Mouse (Mus musculus) erythroblast, embryonic 14.5 days (primary cell): Measurements from ENCODE around the gene Fer1l4. TPM values are rescaled to one million over a fixed set of nuclear protein-coding genes. Genes with fewer than 3 reads are reported as not detected.

Experiments used
- H3K27me3 ChIP-seq: 2 replicates; pipeline ENCODE4 v1.6.1; 2012; ENCODE audit warnings: inconsistent platforms; ENCODE audit not compliant: control insufficient read depth
- H3K36me3 ChIP-seq: 2 replicates; pipeline ENCODE4 v1.6.1; 2012; ENCODE audit warnings: mild to moderate bottlenecking, inconsistent platforms; ENCODE audit not compliant: control insufficient read depth
- H3K4me1 ChIP-seq: 2 replicates; pipeline ENCODE4 v1.6.1; 2012; ENCODE audit warnings: inconsistent platforms; ENCODE audit not compliant: control insufficient read depth
- H3K4me3 ChIP-seq: replicated peaks from 2 replicates; pipeline ENCODE3; 2012; ENCODE audit warnings: moderate library complexity, mild to moderate bottlenecking, inconsistent platforms
- H3K9me3 ChIP-seq: 2 replicates; pipeline ENCODE4 v1.6.1; 2012; ENCODE audit warnings: low read length, inconsistent platforms, mixed read lengths; ENCODE audit not compliant: control insufficient read depth
- GATA1 ChIP-seq: IDR thresholded peaks from 2 replicates; pipeline ENCODE4 v1.6.1; 2012; ENCODE audit warnings: low read length, inconsistent platforms, mixed read lengths
- TAL1 ChIP-seq: IDR thresholded peaks from 3 replicates; pipeline ENCODE4 v1.6.1; 2012; ENCODE audit warnings: low read length, inconsistent platforms, mixed read lengths
- polyA plus RNA-seq: library from polyadenylated mRNA; stranded (reverse); fragments of >175 nt; gene quantifications from 2 replicates; pipeline ENCODE4 v1.2.3, GENCODE M21; 2012

The Fer1l4 gene
- polyA plus RNA-seq, 1 experiment = not detected

DNA sequence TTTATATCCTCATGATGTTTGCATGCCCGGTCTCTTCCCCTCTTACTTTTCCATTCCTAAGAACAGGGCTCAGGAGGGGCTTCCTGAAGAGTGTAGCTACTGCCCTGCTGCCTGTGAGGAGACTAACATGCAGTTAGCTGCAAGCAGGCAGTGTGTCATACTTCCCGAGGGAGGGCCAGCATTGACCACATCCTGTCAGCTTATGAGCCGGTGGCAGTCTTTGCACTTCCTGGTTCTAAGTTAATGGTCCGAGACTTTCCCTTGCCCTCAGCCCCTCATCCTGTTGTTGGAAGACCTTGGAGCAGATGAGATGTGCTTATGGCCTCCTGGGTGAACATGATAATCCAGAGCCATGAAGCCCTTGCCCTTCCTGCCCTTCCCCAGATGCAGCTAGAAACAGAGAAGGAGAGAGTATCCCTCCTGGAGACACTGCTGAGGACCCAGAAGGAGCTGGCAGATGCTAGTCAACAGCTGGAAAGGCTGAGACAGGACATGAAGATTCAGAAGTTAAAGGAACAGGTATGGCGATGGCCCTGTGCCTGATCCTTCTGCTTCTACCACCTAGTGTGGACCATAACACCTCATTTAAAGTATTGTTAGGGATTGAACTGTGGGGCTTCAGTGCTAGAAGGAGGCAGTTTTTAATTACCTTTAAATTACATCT is 73.3 kb downstream of the Fer1l4 start:
- no peak overlapping the region for H3K4me3 ChIP-seq
- H3K36me3 ChIP-seq = peaks cover 84% of the 10 kb centered on the region
- H3K4me1 ChIP-seq = peaks cover 6% of the 10 kb centered on the region
- H3K9me3 ChIP-seq = no peaks in the 10 kb centered on the region
- TF ChIP-seq TAL1 (0 out of 3 replicates have a peak, but pooled peaks have one; percentile 9), GATA1 (no peak)
- H3K27me3 ChIP-seq = no peaks in the 10 kb centered on the region

GRCm38 (mm10) chr2:155974087-155974731 is 78.5 kb downstream of the Fer1l4 start:
- Histone ChIP-seq H3K4me3 (no peak overlapping the region), H3K36me3 (peaks cover 80% of the 10 kb centered on the region), H3K9me3 (no peaks in the 10 kb centered on the region), H3K4me1 (peaks cover 16% of the 10 kb centered on the region), H3K27me3 (no peaks in the 10 kb centered on the region)
- TF ChIP-seq GATA1 (no peak), TAL1 (no peak)

DNA sequence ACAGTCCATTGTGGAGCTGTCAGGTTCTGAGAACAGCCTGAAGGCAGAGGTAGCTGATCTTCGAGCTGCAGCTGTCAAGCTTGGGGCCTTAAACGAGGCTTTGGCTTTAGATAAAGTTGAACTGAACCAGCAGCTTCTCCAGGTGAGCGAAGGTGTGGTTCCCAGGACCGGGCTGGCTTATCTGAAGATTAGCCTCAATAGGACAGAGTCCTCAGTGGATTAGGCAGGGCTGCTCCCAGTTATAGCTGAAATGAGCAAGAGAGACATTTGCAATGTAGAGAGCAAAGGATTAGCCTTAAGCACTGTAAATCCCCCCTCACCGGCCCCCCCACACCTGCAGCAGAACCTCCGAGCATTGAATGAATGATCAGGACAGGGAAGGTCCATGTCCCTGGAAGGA is 79.4 kb downstream of the Fer1l4 start:
- peaks cover 85% of the 10 kb centered on the region for H3K36me3 ChIP-seq
- H3K27me3 ChIP-seq = no peaks in the 10 kb centered on the region
- H3K4me3 ChIP-seq = no peak overlapping the region
- TF ChIP-seq GATA1 = no peak
- no peaks in the 10 kb centered on the region for H3K9me3 ChIP-seq
- H3K4me1 ChIP-seq = peaks cover 13% of the 10 kb centered on the region

Other genes with a start within 250 kb of the Fer1l4 start
- gene BC029722, start 233.5 kb downstream of the Fer1l4 start, polyA plus RNA-seq = 0.40 and 0.45 TPM in 2 replicates
- gene Eif6, start 226.0 kb downstream of the Fer1l4 start, polyA plus RNA-seq = 18.6 and 24.9 TPM in 2 replicates
- not detected in 2 replicates for gene Fam83c, start 218.1 kb downstream of the Fer1l4 start, polyA plus RNA-seq
- 0.09 and 0.47 TPM in 2 replicates for gene Uqcc1, start 122.6 kb downstream of the Fer1l4 start, polyA plus RNA-seq
- gene Gm15557, start 112.2 kb downstream of the Fer1l4 start, polyA plus RNA-seq = not detected in 2 replicates
- gene Gdf5, start 107.6 kb downstream of the Fer1l4 start, polyA plus RNA-seq = 0.04 TPM in 1 of 2 replicates, not detected in the other
- gene Cep250, start 96.5 kb downstream of the Fer1l4 start, polyA plus RNA-seq = 3.7 and 3.8 TPM in 2 replicates
- gene 6430550D23Rik, start 45.0 kb downstream of the Fer1l4 start, polyA plus RNA-seq = 0.03 and 0.04 TPM in 2 replicates
- gene Ergic3, start 44.9 kb downstream of the Fer1l4 start, polyA plus RNA-seq = 7.3 and 7.5 TPM in 2 replicates
- gene Spag4, start 12.2 kb upstream of the Fer1l4 start, polyA plus RNA-seq = 0.08 and 0.09 TPM in 2 replicates
- 1.1 and 2.0 TPM in 2 replicates for gene Cpne1, start 59.0 kb upstream of the Fer1l4 start, polyA plus RNA-seq
- 0.28 and 0.31 TPM in 2 replicates for gene Rbm12, start 59.0 kb upstream of the Fer1l4 start, polyA plus RNA-seq
- gene Gm28036, start 74.1 kb upstream of the Fer1l4 start, polyA plus RNA-seq = 0.01 TPM in 1 of 2 replicates, not detected in the other
- 41.6 and 50.1 TPM in 2 replicates for gene Romo1, start 91.1 kb upstream of the Fer1l4 start, polyA plus RNA-seq
- gene Nfs1, start 91.2 kb upstream of the Fer1l4 start, polyA plus RNA-seq = 3.2 and 3.4 TPM in 2 replicates
- 37.5 TPM in 2 replicates for gene Rbm39, start 127.3 kb upstream of the Fer1l4 start, polyA plus RNA-seq
- gene Phf20, start 143.5 kb upstream of the Fer1l4 start, polyA plus RNA-seq = 1.2 and 1.5 TPM in 2 replicates